Comparison of ENCODE assay signal across 9 mouse cellular contexts in genomic region chr9:108278697-108279450, GRCm38 (mm10). TPM values are rescaled to one million over a fixed set of nuclear protein-coding genes. Genes with fewer than 3 reads are reported as not detected.
DNase-seq lines count a peak whose midpoint lies in the region; ATAC-seq and TF ChIP-seq lines count a peak whose summit lies in the region.
"Had no signal": no experiment of that assay in that cellular context is flagged by ENCODE, and none has a peak within 500 bp of the region (broad histone marks: within the 10 kb centered on the region; RNA-seq: fewer than 3 reads in every experiment).

No protein-coding gene starts in this region.

- no peak for DNase-seq in hindbrain, postnatal 0 days (ENCODE audit: low spot score)
- peak; percentile 46 to 54 for DNase-seq in adrenal gland, postnatal 36 days
- DNase-seq in liver, embryonic 14.5 days (ENCODE audit: low read depth in 3 of 3, low spot score in 3 of 3): peak in 2 of 3 experiments; percentile 41 to 45
- peak; percentile 65 to 80 for DNase-seq in spleen, postnatal 4 days (ENCODE audit: low spot score in 2 of 2)
- DNase-seq in left cerebral cortex, adult 8-10 months (ENCODE audit: low spot score in 2 of 2): no peak

- TF ChIP-seq POLR2A in ES-Bruce4 (IDR thresholded peaks at IDR 0.05; ENCODE audit: insufficient read depth, low read length): no peak

- H3K27me3 ChIP-seq in hindbrain, postnatal 0 days (ENCODE audit: insufficient read depth, low read length): no peaks in the 10 kb centered on the region
- no peaks in the 10 kb centered on the region for H3K27me3 ChIP-seq in hindbrain, embryonic 16.5 days (replicated peaks; ENCODE audit: control insufficient read depth, insufficient read depth, low read length)
- no peaks in the 10 kb centered on the region for H3K27me3 ChIP-seq in ES-Bruce4 (ENCODE audit: control insufficient read depth, insufficient read depth, low read length, poor library complexity, severe bottlenecking)
- H3K27me3 ChIP-seq in liver, embryonic 14.5 days (ENCODE audit: control insufficient read depth, insufficient read depth, low read length): no peaks in the 10 kb centered on the region
- H3K27me3 ChIP-seq: lung, embryonic 15.5 days had no signal

- H3K36me3 ChIP-seq in hindbrain, postnatal 0 days (ENCODE audit: insufficient read depth, low read length): no peaks in the 10 kb centered on the region
- H3K36me3 ChIP-seq in hindbrain, embryonic 16.5 days (ENCODE audit: control insufficient read depth, insufficient read depth, low read length): no peaks in the 10 kb centered on the region
- no peaks in the 10 kb centered on the region for H3K36me3 ChIP-seq in ES-Bruce4 (ENCODE audit: control insufficient read depth, insufficient read depth, low read length, poor library complexity, severe bottlenecking)
- H3K36me3 ChIP-seq in liver, embryonic 14.5 days (replicated peaks; ENCODE audit: control insufficient read depth, insufficient read depth, low read depth): no peaks in the 10 kb centered on the region
- H3K36me3 ChIP-seq: lung, embryonic 15.5 days had no signal

- ATAC-seq in hindbrain, postnatal 0 days: no peak
- ATAC-seq in hindbrain, embryonic 16.5 days: no peak
- ATAC-seq in liver, embryonic 14.5 days (ENCODE audit: insufficient read depth): no peak
- no peak for ATAC-seq in cerebellum, adult (ENCODE audit: insufficient number of reproducible peaks, low FRiP score, low TSS enrichment)

- H3K27ac ChIP-seq in hindbrain, postnatal 0 days: no peak overlapping the region
- no peak overlapping the region for H3K27ac ChIP-seq in hindbrain, embryonic 16.5 days (ENCODE audit: low read depth, low read length)
- H3K27ac ChIP-seq in ES-Bruce4 (ENCODE audit: insufficient read depth, low read length): no peak overlapping the region
- H3K27ac ChIP-seq in liver, embryonic 14.5 days: no peak overlapping the region

- TF ChIP-seq EP300 in ES-Bruce4 (IDR thresholded peaks at IDR 0.05; ENCODE audit: insufficient read depth, low read depth, low read length): no peak
- no peak for TF ChIP-seq EP300 in liver, embryonic 14.5 days (IDR thresholded peaks at IDR 0.05; ENCODE audit: low read depth)

- no peak overlapping the region for H3K4me2 ChIP-seq in hindbrain, postnatal 0 days (ENCODE audit: low read depth, low read length)
- H3K4me2 ChIP-seq in hindbrain, embryonic 16.5 days (ENCODE audit: low read length): no peak overlapping the region
- no peak overlapping the region for H3K4me2 ChIP-seq in liver, embryonic 14.5 days (ENCODE audit: low read depth)
- H3K4me2 ChIP-seq: lung, embryonic 15.5 days had no signal

- peak; percentile 62 for TF ChIP-seq CTCF in hindbrain, postnatal 0 days (IDR thresholded peaks at IDR 0.05; ENCODE audit: low read depth)
- peak; percentile 66 for TF ChIP-seq CTCF in ES-Bruce4 (IDR thresholded peaks at IDR 0.05; ENCODE audit: low read depth, low read length)
- TF ChIP-seq CTCF in liver, embryonic 14.5 days (IDR thresholded peaks at IDR 0.05; ENCODE audit: low read depth): peak; percentile 81

- no peak overlapping the region for H3K9ac ChIP-seq in hindbrain, postnatal 0 days (replicated peaks; ENCODE audit: low read length)
- no peak overlapping the region for H3K9ac ChIP-seq in hindbrain, embryonic 16.5 days (ENCODE audit: low read depth, low read length)
- H3K9ac ChIP-seq in ES-Bruce4 (ENCODE audit: low read depth, poor library complexity, severe bottlenecking): no peak overlapping the region
- no peak overlapping the region for H3K9ac ChIP-seq in liver, embryonic 14.5 days (replicated peaks)
- H3K9ac ChIP-seq: lung, embryonic 15.5 days had no signal

- H3K9me3 ChIP-seq in hindbrain, postnatal 0 days (ENCODE audit: low read length): no peaks in the 10 kb centered on the region
- H3K9me3 ChIP-seq in hindbrain, embryonic 16.5 days (ENCODE audit: control insufficient read depth, low read length): no peaks in the 10 kb centered on the region
- no peaks in the 10 kb centered on the region for H3K9me3 ChIP-seq in ES-Bruce4 (replicated peaks; ENCODE audit: control insufficient read depth, insufficient read depth, low read length, poor library complexity, severe bottlenecking)
- no peaks in the 10 kb centered on the region for H3K9me3 ChIP-seq in liver, embryonic 14.5 days (ENCODE audit: control insufficient read depth, low read length)
- H3K9me3 ChIP-seq: lung, embryonic 15.5 days had no signal

- WGBS in hindbrain, postnatal 0 days: 61% methylated on average over 10 of the region's 10 CpGs
- 68% methylated on average over 10 of the region's 10 CpGs for WGBS in hindbrain, embryonic 16.5 days
- WGBS in liver, embryonic 14.5 days (ENCODE audit: insufficient replicate concordance): 55% methylated on average over 10 of the region's 10 CpGs

- H3K4me3 ChIP-seq in hindbrain, postnatal 0 days (ENCODE audit: low read length): no peak overlapping the region
- no peak overlapping the region for H3K4me3 ChIP-seq in hindbrain, embryonic 16.5 days (ENCODE audit: low read length)
- no peak overlapping the region for H3K4me3 ChIP-seq in ES-Bruce4 (ENCODE audit: low read depth, low read length)
- H3K4me3 ChIP-seq in liver, embryonic 14.5 days (ENCODE audit: insufficient read depth in 1 of 2, low read depth in 2 of 2, low read length in 2 of 2): no peak overlapping the region
- H3K4me3 ChIP-seq: lung, embryonic 15.5 days had no signal

- no peaks in the 10 kb centered on the region for H3K4me1 ChIP-seq in hindbrain, postnatal 0 days (ENCODE audit: insufficient read depth, low read length)
- no peaks in the 10 kb centered on the region for H3K4me1 ChIP-seq in hindbrain, embryonic 16.5 days (ENCODE audit: control insufficient read depth, insufficient read depth, low read depth, low read length)
- peaks cover 4% of the 10 kb centered on the region for H3K4me1 ChIP-seq in ES-Bruce4 (ENCODE audit: control insufficient read depth, insufficient read depth, low read length)
- H3K4me1 ChIP-seq in liver, embryonic 14.5 days (replicated peaks; ENCODE audit: control insufficient read depth in 2 of 2, insufficient read depth in 2 of 2, low read length in 1 of 2): peaks cover 0 to 7% of the 10 kb centered on the region in 2 experiments; a peak in 2 of 4 replicates

RNA-seq across cellular contexts. Expression of gene Nicn1, which starts 11.4 kb away (rescaled TPM):
- 79.8 and 108 TPM in 2 replicates for total RNA-seq in hindbrain, postnatal 0 days (2014; rRNA removed)
- polyA plus RNA-seq in hindbrain, postnatal 0 days (2015; fragmentation: Nextera tagmentation; extraction: Ambion mirVana): 114 and 118 TPM in 2 replicates
- polyA plus RNA-seq in hindbrain, embryonic 16.5 days (2015; fragmentation: Nextera tagmentation; extraction: Ambion mirVana): 142 and 145 TPM in 2 replicates
- polyA plus RNA-seq in ES-Bruce4 (2011; ENCODE audit: insufficient read depth, insufficient read length, low read depth, missing spikeins): 18.3 and 23.1 TPM in 2 replicates
- 10 to 100 TPM; 17.1 TPM for total RNA-seq in adrenal gland, postnatal 36 days (2021)
- 2.8 and 2.9 TPM in 2 replicates for polyA plus RNA-seq in liver, embryonic 14.5 days (2012; rRNA removed)
- polyA plus RNA-seq in liver, embryonic 14.5 days (2014; fragmentation: Nextera tagmentation; extraction: Ambion mirVana): 4.3 and 6.2 TPM in 2 replicates
- 100 to 1,000 TPM; 133 to 145 (median 139) TPM for total RNA-seq in left cerebral cortex, adult 8-10 months (2022)

RNA-seq across cellular contexts. Expression of gene Dag1, which starts 15.1 kb away (rescaled TPM):
- total RNA-seq in hindbrain, postnatal 0 days (2014; rRNA removed): 127 and 129 TPM in 2 replicates
- 70.2 and 76.3 TPM in 2 replicates for polyA plus RNA-seq in hindbrain, postnatal 0 days (2015; fragmentation: Nextera tagmentation; extraction: Ambion mirVana)
- 75.4 and 90.0 TPM in 2 replicates for polyA plus RNA-seq in hindbrain, embryonic 16.5 days (2015; fragmentation: Nextera tagmentation; extraction: Ambion mirVana)
- 116 and 124 TPM in 2 replicates for polyA plus RNA-seq in ES-Bruce4 (2011; ENCODE audit: insufficient read depth, insufficient read length, low read depth, missing spikeins)
- 100 to 1,000 TPM; 142 to 144 TPM for total RNA-seq in adrenal gland, postnatal 36 days (2021)
- polyA plus RNA-seq in liver, embryonic 14.5 days (2012; rRNA removed): 4.8 and 5.3 TPM in 2 replicates
- 12.0 and 13.0 TPM in 2 replicates for polyA plus RNA-seq in liver, embryonic 14.5 days (2014; fragmentation: Nextera tagmentation; extraction: Ambion mirVana)
- 10 to 100 TPM; 73.1 to 79.5 (median 76.8) TPM for total RNA-seq in left cerebral cortex, adult 8-10 months (2022)

RNA-seq across cellular contexts. Expression of gene Amt, which starts 17.8 kb away (rescaled TPM):
- 22.5 and 27.1 TPM in 2 replicates for total RNA-seq in hindbrain, postnatal 0 days (2014; rRNA removed)
- 28.5 and 32.9 TPM in 2 replicates for polyA plus RNA-seq in hindbrain, postnatal 0 days (2015; fragmentation: Nextera tagmentation; extraction: Ambion mirVana)
- 23.3 and 26.3 TPM in 2 replicates for polyA plus RNA-seq in hindbrain, embryonic 16.5 days (2015; fragmentation: Nextera tagmentation; extraction: Ambion mirVana)
- 69.2 and 69.3 TPM in 2 replicates for polyA plus RNA-seq in ES-Bruce4 (2011; ENCODE audit: insufficient read depth, insufficient read length, low read depth, missing spikeins)
- total RNA-seq in adrenal gland, postnatal 36 days (2021): 1 to 10 TPM; 2.7 to 4.4 TPM
- polyA plus RNA-seq in liver, embryonic 14.5 days (2012; rRNA removed): 6.1 and 7.5 TPM in 2 replicates
- 7.2 and 7.7 TPM in 2 replicates for polyA plus RNA-seq in liver, embryonic 14.5 days (2014; fragmentation: Nextera tagmentation; extraction: Ambion mirVana)
- 10 to 100 TPM; 26.3 to 32.2 (median 28.2) TPM for total RNA-seq in left cerebral cortex, adult 8-10 months (2022)

RNA-seq across cellular contexts. Expression of gene Rhoa, which starts 27.1 kb away (rescaled TPM):
- 105 and 106 TPM in 2 replicates for total RNA-seq in hindbrain, postnatal 0 days (2014; rRNA removed)
- polyA plus RNA-seq in hindbrain, postnatal 0 days (2015; fragmentation: Nextera tagmentation; extraction: Ambion mirVana): 268 and 276 TPM in 2 replicates
- 278 TPM in 2 replicates for polyA plus RNA-seq in hindbrain, embryonic 16.5 days (2015; fragmentation: Nextera tagmentation; extraction: Ambion mirVana)
- polyA plus RNA-seq in ES-Bruce4 (2011; ENCODE audit: insufficient read depth, insufficient read length, low read depth, missing spikeins): 429 and 434 TPM in 2 replicates
- 100 to 1,000 TPM; 363 to 383 TPM for total RNA-seq in adrenal gland, postnatal 36 days (2021)
- 62.5 and 76.4 TPM in 2 replicates for polyA plus RNA-seq in liver, embryonic 14.5 days (2012; rRNA removed)
- polyA plus RNA-seq in liver, embryonic 14.5 days (2014; fragmentation: Nextera tagmentation; extraction: Ambion mirVana): 130 and 133 TPM in 2 replicates
- 100 to 1,000 TPM; 164 to 176 (median 168) TPM for total RNA-seq in left cerebral cortex, adult 8-10 months (2022)

RNA-seq across cellular contexts. Expression of gene Tcta, which starts 27.1 kb away (rescaled TPM):
- 65.2 and 66.5 TPM in 2 replicates for total RNA-seq in hindbrain, postnatal 0 days (2014; rRNA removed)
- polyA plus RNA-seq in hindbrain, postnatal 0 days (2015; fragmentation: Nextera tagmentation; extraction: Ambion mirVana): 79.4 and 80.3 TPM in 2 replicates
- 51.6 and 57.2 TPM in 2 replicates for polyA plus RNA-seq in hindbrain, embryonic 16.5 days (2015; fragmentation: Nextera tagmentation; extraction: Ambion mirVana)
- polyA plus RNA-seq in ES-Bruce4 (2011; ENCODE audit: insufficient read depth, insufficient read length, low read depth, missing spikeins): 4.0 and 7.0 TPM in 2 replicates
- total RNA-seq in adrenal gland, postnatal 36 days (2021): 10 to 100 TPM; 38.8 to 48.3 TPM
- 10.4 and 10.6 TPM in 2 replicates for polyA plus RNA-seq in liver, embryonic 14.5 days (2012; rRNA removed)
- polyA plus RNA-seq in liver, embryonic 14.5 days (2014; fragmentation: Nextera tagmentation; extraction: Ambion mirVana): 10.9 and 13.2 TPM in 2 replicates
- total RNA-seq in left cerebral cortex, adult 8-10 months (2022): 10 to 100 TPM; 37.0 to 40.4 (median 39.4) TPM

Comparison
In these comparisons a context has a peak if more than half of its experiments do, and no peak if none do; other contexts are left out.
1. DNase-seq: peak in adrenal gland, postnatal 36 days (2 of 2), liver, embryonic 14.5 days (2 of 3) and spleen, postnatal 4 days (2 of 2); none in hindbrain, postnatal 0 days (single experiment) and left cerebral cortex, adult 8-10 months (0 of 2).
2. Peak in every context shown above with its lines, with median percentiles within 50 percentile points of each other: CTCF ChIP-seq.